Mouse (Mus musculus): ENCODE measurements around the gene Cfap74. TPM values are rescaled to one million over a fixed set of nuclear protein-coding genes. Genes with fewer than 3 reads are reported as not detected.

The Cfap74 gene
- polyA plus RNA-seq, 1 experiment from 2014 or later = 1.5 TPM

DNA sequence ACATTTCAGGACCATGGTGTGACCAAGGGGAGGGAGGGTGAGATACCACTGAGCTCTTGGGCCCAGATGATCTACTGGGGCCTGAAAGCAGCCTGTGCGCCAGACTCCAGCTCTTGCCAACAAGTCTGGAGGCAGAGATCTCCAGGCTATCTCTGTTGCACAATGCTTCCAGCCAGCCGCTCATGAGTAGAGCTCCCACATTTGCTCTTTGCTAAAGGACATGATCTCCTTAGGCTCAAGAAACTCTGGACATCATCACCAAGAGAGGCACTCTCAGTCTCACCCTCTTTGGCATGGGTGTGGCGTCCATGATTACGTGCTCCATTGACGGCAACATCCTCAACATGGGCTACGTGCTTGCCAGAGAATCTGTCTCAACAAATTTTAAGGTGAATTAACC lies 54.6 kb downstream of the Cfap74 start:
- no peak overlapping the region for H3K4me2 ChIP-seq (replicated peaks; ENCODE audit: low read depth, low read length)
- H3K27me3 ChIP-seq (ENCODE audit: insufficient read depth, low read length) = no peaks in the 10 kb centered on the region
- ATAC-seq (ENCODE audit: low FRiP score, low TSS enrichment) = no peak
- H3K36me3 ChIP-seq (ENCODE audit: insufficient read depth, low read length) = no peaks in the 10 kb centered on the region
- WGBS = 83% methylated on average over 6 of the region's 6 CpGs
- H3K9me3 ChIP-seq (ENCODE audit: low read length) = no peaks in the 10 kb centered on the region
- H3K27ac ChIP-seq (ENCODE audit: low read length) = no peak overlapping the region
- no peak overlapping the region for H3K4me3 ChIP-seq (ENCODE audit: low read length)
- H3K4me1 ChIP-seq (ENCODE audit: insufficient read depth, low read length) = peaks cover 10% of the 10 kb centered on the region; the same call in 1 of the 2 replicates
- no peak overlapping the region for H3K9ac ChIP-seq (replicated peaks; ENCODE audit: low read length)

DNA sequence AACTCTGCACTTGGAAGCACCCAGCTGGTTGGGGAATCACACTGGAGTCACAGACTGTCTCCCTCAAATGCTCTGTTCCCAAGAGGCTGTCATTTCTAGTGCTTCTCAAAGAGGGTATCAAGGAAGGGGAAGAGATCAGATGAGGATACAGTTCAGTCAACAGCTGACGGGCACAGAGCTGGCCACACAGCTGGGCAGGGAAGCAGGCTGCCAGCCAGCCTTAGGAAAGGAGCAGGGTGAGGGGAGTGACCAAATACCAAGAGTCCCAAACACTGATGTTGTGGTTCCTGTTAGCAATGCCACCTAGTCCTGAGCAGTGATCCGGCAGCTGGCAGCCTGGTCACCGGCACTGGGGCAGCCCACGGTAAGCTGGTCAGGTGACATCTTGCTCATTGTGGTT lies 55.1 kb downstream of the Cfap74 start:
- H3K4me3 ChIP-seq (ENCODE audit: low read length) = no peak overlapping the region
- H3K27me3 ChIP-seq (ENCODE audit: insufficient read depth, low read length) = no peaks in the 10 kb centered on the region
- no peak overlapping the region for H3K27ac ChIP-seq (ENCODE audit: low read length)
- WGBS = 85% methylated on average over 4 of the region's 4 CpGs
- H3K9ac ChIP-seq (replicated peaks; ENCODE audit: low read length) = no peak overlapping the region
- no peak overlapping the region for H3K4me2 ChIP-seq (replicated peaks; ENCODE audit: low read depth, low read length)
- no peaks in the 10 kb centered on the region for H3K9me3 ChIP-seq (ENCODE audit: low read length)
- ATAC-seq (ENCODE audit: low FRiP score, low TSS enrichment) = no peak
- H3K4me1 ChIP-seq (ENCODE audit: insufficient read depth, low read length) = peaks cover 10% of the 10 kb centered on the region; the same call in 1 of the 2 replicates
- H3K36me3 ChIP-seq (ENCODE audit: insufficient read depth, low read length) = no peaks in the 10 kb centered on the region

DNA sequence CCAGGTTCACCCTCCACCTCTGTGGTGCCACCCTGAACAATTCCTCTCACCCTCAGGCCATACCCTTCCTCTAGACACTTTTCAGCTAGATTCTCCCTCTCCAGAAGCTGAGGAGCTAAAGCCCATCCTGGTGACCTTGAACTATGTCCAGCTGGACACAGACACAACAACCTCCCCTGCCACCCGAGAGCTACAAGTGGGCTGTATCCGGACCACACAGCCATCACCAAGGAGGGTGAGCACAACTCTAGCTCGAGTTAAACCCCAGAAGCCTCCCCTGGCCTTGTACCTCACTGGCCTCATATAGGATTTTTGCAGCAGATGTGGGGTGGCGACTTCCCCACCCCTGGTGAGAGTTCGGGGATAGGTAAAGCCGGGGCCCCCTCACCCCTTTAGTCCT lies 56.6 kb downstream of the Cfap74 start:
- no peaks in the 10 kb centered on the region for H3K27me3 ChIP-seq (ENCODE audit: insufficient read depth, low read length)
- H3K27ac ChIP-seq (ENCODE audit: low read length) = no peak overlapping the region
- H3K4me1 ChIP-seq (ENCODE audit: insufficient read depth, low read length) = peaks cover 5% of the 10 kb centered on the region; the same call in 1 of the 2 replicates
- 66% methylated on average over 6 of the region's 6 CpGs for WGBS
- H3K9me3 ChIP-seq (ENCODE audit: low read length) = no peaks in the 10 kb centered on the region
- H3K36me3 ChIP-seq (ENCODE audit: insufficient read depth, low read length) = no peaks in the 10 kb centered on the region
- no peak overlapping the region for H3K4me3 ChIP-seq (ENCODE audit: low read length)
- no peak for ATAC-seq (ENCODE audit: low FRiP score, low TSS enrichment)
- H3K9ac ChIP-seq (replicated peaks; ENCODE audit: low read length) = no peak overlapping the region
- no peak overlapping the region for H3K4me2 ChIP-seq (replicated peaks; ENCODE audit: low read depth, low read length)

DNA sequence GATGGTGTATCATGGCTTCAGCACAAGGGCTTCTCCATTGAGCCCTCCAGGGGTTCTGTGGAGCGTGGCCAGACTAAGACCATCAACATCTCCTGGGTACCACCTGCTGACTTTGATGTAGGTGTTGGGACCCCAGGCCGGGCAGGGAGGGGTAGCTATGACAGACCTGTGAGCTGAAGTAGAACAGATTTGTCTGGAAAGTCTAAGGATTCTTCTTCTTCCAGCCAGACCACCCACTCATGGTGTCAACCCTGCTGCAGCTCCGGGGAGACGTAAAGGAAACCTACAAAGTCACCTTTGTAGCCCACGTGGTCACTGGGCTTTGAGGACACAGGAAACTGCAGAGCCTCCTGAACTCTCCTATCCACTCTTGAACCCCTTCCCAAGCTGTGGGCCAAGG lies 57.1 kb downstream of the Cfap74 start:
- Histone ChIP-seq H3K9me3 (ENCODE audit: low read length) (no peaks in the 10 kb centered on the region), H3K4me1 (ENCODE audit: insufficient read depth, low read length) (peaks cover 5% of the 10 kb centered on the region; the same call in 1 of the 2 replicates), H3K36me3 (ENCODE audit: insufficient read depth, low read length) (no peaks in the 10 kb centered on the region), H3K4me2 (replicated peaks; ENCODE audit: low read depth, low read length) (no peak overlapping the region), H3K4me3 (ENCODE audit: low read length) (no peak overlapping the region), H3K9ac (replicated peaks; ENCODE audit: low read length) (no peak overlapping the region), H3K27ac (ENCODE audit: low read length) (no peak overlapping the region), H3K27me3 (ENCODE audit: insufficient read depth, low read length) (no peaks in the 10 kb centered on the region)
- ATAC-seq (ENCODE audit: low FRiP score, low TSS enrichment) = no peak
- 76% methylated on average over 5 of the region's 5 CpGs for WGBS

DNA sequence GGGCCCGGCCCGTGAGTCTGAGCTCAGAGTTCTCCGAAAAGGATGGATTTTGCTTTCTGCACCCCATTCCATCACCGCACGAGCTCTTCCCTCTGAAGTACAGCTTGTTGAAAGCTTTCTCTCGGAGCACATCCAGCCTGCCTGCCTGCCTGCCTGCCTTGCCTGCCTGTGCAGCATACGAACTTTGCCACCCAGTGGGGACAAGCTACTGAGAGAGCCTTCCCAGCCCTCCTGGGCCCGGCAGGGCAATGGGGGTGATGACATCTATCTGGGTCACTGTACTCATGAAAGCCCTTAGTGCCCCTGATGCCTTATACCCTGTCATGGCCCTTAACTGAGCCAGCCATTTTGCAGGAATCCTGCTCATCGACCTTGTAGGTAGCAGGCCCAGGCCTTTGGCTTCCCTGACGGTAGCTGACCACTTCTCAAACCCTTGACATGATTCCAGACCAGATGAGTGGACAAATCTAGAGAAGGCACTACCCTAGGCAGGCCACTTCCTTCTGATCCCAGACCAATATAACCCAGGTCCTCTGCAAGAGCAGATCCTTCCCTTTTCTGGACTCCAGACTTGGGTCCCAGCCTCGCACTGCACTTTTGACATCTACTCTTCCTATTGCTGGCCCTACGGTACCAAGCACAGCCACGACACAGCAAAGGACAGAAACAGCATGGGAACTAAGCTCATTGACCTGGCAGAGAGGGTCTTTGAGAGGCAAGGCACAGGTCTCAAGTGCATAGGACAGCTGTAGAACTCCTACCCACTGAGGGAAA lies 58.4 kb downstream of the Cfap74 start:
- no peak for ATAC-seq (ENCODE audit: low FRiP score, low TSS enrichment)
- no peak overlapping the region for H3K4me2 ChIP-seq (replicated peaks; ENCODE audit: low read depth, low read length)
- H3K36me3 ChIP-seq (ENCODE audit: insufficient read depth, low read length) = no peaks in the 10 kb centered on the region

DNA sequence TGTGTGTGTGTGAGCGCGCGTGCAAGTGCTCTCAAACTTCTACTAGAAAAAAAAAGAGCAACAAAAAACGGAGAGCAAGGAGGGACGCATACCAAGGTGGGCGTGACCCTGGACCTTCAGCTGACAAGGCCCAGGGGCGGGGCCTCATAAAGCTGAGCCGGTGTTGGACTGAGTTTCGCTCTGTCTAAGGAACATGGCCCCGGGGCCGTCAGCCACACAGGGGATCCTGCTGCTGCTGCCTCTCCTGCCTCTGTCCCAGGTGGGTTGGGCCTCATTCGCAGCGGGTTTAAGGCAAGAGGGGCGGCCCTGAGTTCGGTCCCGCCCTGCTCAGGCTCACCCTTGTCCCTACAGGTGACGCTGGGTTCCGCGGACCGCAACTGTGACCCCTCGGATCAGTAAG lies 60.0 kb downstream of the Cfap74 start, which contains the start of gene Tmem52:
Gene Tmem52, plus strand, starts transcription at position 163 of the 400 bp plus-strand sequence.
- WGBS = 8% methylated on average over 21 of the region's 21 CpGs
- peak within 1 kb of the TSS; percentile 18 for H3K4me3 ChIP-seq (ENCODE audit: low read length)
- no peak within 1 kb of the TSS for H3K9ac ChIP-seq (replicated peaks; ENCODE audit: low read length)
- H3K9me3 ChIP-seq (ENCODE audit: low read length) = no peaks in the 10 kb centered on the region
- no peaks in the 10 kb centered on the region for H3K27me3 ChIP-seq (ENCODE audit: insufficient read depth, low read length)
- no peaks in the 10 kb centered on the region for H3K4me1 ChIP-seq (ENCODE audit: insufficient read depth, low read length)
- peak; percentile 57 for ATAC-seq (ENCODE audit: low FRiP score, low TSS enrichment)
- peak within 1 kb of the TSS; percentile 43 for H3K4me2 ChIP-seq (replicated peaks; ENCODE audit: low read depth, low read length)
- H3K27ac ChIP-seq (ENCODE audit: low read length) = no peak within 1 kb of the TSS
- no peaks in the 10 kb centered on the region for H3K36me3 ChIP-seq (ENCODE audit: insufficient read depth, low read length)

More for the DNA sequence above, 58.4 kb downstream of the Cfap74 start:
- H3K9ac ChIP-seq (replicated peaks; ENCODE audit: low read length) = no peak overlapping the region
- H3K4me1 ChIP-seq (ENCODE audit: insufficient read depth, low read length) = peaks cover 5% of the 10 kb centered on the region; the same call in 1 of the 2 replicates
- H3K9me3 ChIP-seq (ENCODE audit: low read length) = no peaks in the 10 kb centered on the region
- H3K27ac ChIP-seq (ENCODE audit: low read length) = no peak overlapping the region
- no peak overlapping the region for H3K4me3 ChIP-seq (ENCODE audit: low read length)
- no peaks in the 10 kb centered on the region for H3K27me3 ChIP-seq (ENCODE audit: insufficient read depth, low read length)
- WGBS = 86% methylated on average over 13 of the region's 13 CpGs

DNA sequence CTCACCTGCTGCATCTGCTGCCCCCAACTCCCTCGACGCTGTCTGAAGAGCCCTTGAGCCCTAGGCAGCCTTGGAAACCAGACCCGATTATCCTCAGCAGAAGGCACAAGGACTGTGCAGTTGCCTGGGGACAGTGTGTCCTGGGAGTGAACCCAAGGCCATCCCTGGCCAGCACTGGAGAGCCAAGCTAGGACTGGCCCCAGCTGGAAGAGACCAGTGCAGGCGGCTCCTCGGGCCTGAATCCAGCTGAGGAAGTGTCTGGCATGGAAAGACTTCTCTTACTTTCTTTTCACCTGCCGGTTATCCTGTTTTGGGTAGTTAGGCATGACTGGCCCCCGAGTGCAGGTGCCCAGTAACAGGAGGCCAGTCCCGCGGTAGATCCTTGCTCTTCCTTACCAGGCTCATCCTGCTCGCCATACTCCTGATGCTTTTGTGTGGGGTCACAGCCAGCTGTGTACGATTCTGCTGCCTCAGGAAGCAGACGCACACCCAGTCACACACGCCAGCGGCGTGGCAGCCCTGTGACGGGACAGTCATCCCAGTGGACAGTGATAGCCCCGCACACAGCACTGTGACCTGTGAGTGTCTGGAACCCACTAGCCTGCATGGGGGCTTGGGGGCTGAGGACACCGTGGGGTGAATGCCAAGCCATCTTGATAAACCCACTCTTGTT lies 60.7 kb downstream of the Cfap74 start:
- H3K27me3 ChIP-seq (ENCODE audit: insufficient read depth, low read length) = no peaks in the 10 kb centered on the region
- H3K36me3 ChIP-seq (ENCODE audit: insufficient read depth, low read length) = no peaks in the 10 kb centered on the region
- no peak overlapping the region; the same call in 1 of the 2 replicates for H3K4me3 ChIP-seq (ENCODE audit: low read length)
- peak; percentile 57 for ATAC-seq (ENCODE audit: low FRiP score, low TSS enrichment)
- H3K27ac ChIP-seq (ENCODE audit: low read length) = no peak overlapping the region
- WGBS = 80% methylated on average over 18 of the region's 18 CpGs
- H3K4me1 ChIP-seq (ENCODE audit: insufficient read depth, low read length) = no peaks in the 10 kb centered on the region
- H3K9ac ChIP-seq (replicated peaks; ENCODE audit: low read length) = no peak overlapping the region
- peak overlapping the region; percentile 43 for H3K4me2 ChIP-seq (replicated peaks; ENCODE audit: low read depth, low read length)
- H3K9me3 ChIP-seq (ENCODE audit: low read length) = no peaks in the 10 kb centered on the region

DNA sequence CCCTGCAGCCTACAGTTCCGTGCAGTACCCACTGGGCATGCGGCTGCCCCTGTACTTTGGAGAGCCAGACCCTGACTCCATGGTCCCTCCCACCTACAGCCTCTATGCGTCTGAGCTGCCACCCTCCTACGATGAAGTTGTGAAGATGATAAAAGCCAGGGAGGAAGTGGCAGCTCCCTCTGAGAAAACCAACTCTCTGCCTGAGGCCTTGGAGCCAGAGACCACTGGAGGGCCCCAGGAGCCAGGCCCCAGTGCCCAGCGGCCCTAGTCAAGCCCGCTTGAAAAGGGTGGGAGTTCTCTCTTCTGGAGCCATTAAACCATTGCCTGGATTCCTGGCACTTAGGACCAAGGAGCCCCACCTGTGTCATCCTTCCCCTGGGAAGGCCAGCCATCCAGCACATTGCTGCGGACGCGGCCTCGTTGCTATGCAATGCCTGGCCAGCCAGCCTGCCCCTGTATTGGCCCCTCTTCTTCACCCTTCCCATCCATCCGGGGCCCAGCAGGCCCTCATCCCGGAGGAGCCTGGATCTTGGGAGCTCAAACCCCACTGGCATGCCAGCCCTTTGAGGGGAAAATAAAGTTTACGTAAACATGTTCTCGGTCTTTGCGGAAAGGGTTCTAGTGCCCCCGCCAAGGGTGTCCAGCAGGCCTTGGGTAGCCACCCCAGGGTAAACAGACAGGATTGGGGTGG lies 61.4 kb downstream of the Cfap74 start:
- Histone ChIP-seq H3K36me3 (ENCODE audit: insufficient read depth, low read length) (no peaks in the 10 kb centered on the region), H3K4me2 (replicated peaks; ENCODE audit: low read depth, low read length) (no peak overlapping the region), H3K4me3 (ENCODE audit: low read length) (no peak overlapping the region), H3K4me1 (ENCODE audit: insufficient read depth, low read length) (no peaks in the 10 kb centered on the region), H3K27me3 (ENCODE audit: insufficient read depth, low read length) (no peaks in the 10 kb centered on the region), H3K9ac (replicated peaks; ENCODE audit: low read length) (no peak overlapping the region), H3K9me3 (ENCODE audit: low read length) (no peaks in the 10 kb centered on the region), H3K27ac (ENCODE audit: low read length) (no peak overlapping the region)
- no peak for ATAC-seq (ENCODE audit: low FRiP score, low TSS enrichment)
- 76% methylated on average over 16 of the region's 16 CpGs for WGBS

DNA sequence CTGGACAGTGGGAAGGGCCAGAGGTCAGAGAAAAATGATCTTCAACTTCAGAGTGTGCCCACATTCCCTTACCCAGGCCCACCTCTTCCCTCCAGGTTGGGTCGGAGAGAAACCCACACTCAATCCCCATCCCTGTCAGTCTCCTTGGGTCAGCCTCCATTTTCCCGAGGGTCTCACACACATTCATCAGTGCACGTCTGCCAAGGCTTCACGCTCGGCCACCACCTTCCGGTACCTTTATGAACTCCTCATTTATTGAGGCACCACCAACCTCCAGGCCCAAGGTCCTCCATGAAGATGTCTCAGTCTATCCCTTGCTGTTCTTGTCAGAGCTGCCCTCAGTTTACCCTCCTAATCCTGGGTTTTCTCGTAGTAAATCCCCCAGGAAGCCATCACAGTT lies 62.0 kb downstream of the Cfap74 start:
- Histone ChIP-seq H3K36me3 (ENCODE audit: insufficient read depth, low read length) (no peaks in the 10 kb centered on the region), H3K4me3 (ENCODE audit: low read length) (no peak overlapping the region), H3K4me2 (replicated peaks; ENCODE audit: low read depth, low read length) (no peak overlapping the region), H3K27ac (ENCODE audit: low read length) (no peak overlapping the region), H3K9ac (replicated peaks; ENCODE audit: low read length) (no peak overlapping the region), H3K9me3 (ENCODE audit: low read length) (no peaks in the 10 kb centered on the region), H3K4me1 (ENCODE audit: insufficient read depth, low read length) (no peaks in the 10 kb centered on the region), H3K27me3 (ENCODE audit: insufficient read depth, low read length) (no peaks in the 10 kb centered on the region)
- WGBS = 85% methylated on average over 7 of the region's 7 CpGs
- ATAC-seq (ENCODE audit: low FRiP score, low TSS enrichment) = no peak

Measured in kidney, embryonic 16.5 days (tissue).